In genomic region chr1:40414863-40415656, GRCm38 (mm10) we compare ENCODE assay signal across 20 mouse cellular contexts. TPM values are rescaled to one million over a fixed set of nuclear protein-coding genes. Genes with fewer than 3 reads are reported as not detected.
"Had no signal": no experiment of that assay in that cellular context is flagged by ENCODE, and none has a peak within 500 bp of the region (broad histone marks: within the 10 kb centered on the region; RNA-seq: fewer than 3 reads in every experiment).

No protein-coding gene starts in this region.

- H3K36me3 ChIP-seq: limb, embryonic 13.5 days; liver, embryonic 15.5 days; lung, embryonic 15.5 days; midbrain, embryonic 13.5 days had no signal

- H3K4me1 ChIP-seq: limb, embryonic 13.5 days; midbrain, embryonic 13.5 days had no signal

- DNase-seq: kidney, adult 11 months; kidney, adult 9 months; kidney, postnatal 36 days; layer of hippocampus, adult 9-11 months; left cerebral cortex, postnatal 4 days; lung, postnatal 4 days; right cerebral cortex, adult 18-20 months; right cerebral cortex, postnatal 25 days; thymus, adult 18-20 months; thymus, postnatal 14 days had no signal

- H3K9ac ChIP-seq: limb, embryonic 13.5 days; liver, embryonic 15.5 days; lung, embryonic 15.5 days; midbrain, embryonic 13.5 days had no signal

- H3K9me3 ChIP-seq: limb, embryonic 13.5 days; liver, embryonic 15.5 days; lung, embryonic 15.5 days; megakaryocyte, embryonic 14.5 days; midbrain, embryonic 13.5 days had no signal

- H3K27me3 ChIP-seq: limb, embryonic 13.5 days; liver, embryonic 15.5 days; lung, embryonic 15.5 days; megakaryocyte, embryonic 14.5 days; midbrain, embryonic 13.5 days had no signal

- H3K27ac ChIP-seq: kidney, postnatal 0 days; limb, embryonic 13.5 days; liver, embryonic 15.5 days; lung, embryonic 15.5 days; midbrain, embryonic 13.5 days had no signal

- H3K4me3 ChIP-seq: limb, embryonic 13.5 days; liver, embryonic 15.5 days; lung, embryonic 15.5 days; megakaryocyte, embryonic 14.5 days; midbrain, embryonic 13.5 days had no signal

- H3K4me2 ChIP-seq: limb, embryonic 13.5 days; liver, embryonic 15.5 days; lung, embryonic 15.5 days; midbrain, embryonic 13.5 days had no signal

- ATAC-seq: midbrain, embryonic 13.5 days had no signal

RNA-seq across cellular contexts. Expression of gene Il1rl1, which starts 14.3 kb away (rescaled TPM):
- polyA plus RNA-seq: neural tube, embryonic 14.5 days had no signal

RNA-seq across cellular contexts. Expression of gene Il18r1, which starts 50.3 kb away (rescaled TPM):
- total RNA-seq: layer of hippocampus, adult 18-20 months; left cerebral cortex, adult 18-20 months; left cerebral cortex, postnatal 4 days; midbrain, postnatal 0 days had no signal
- polyA plus RNA-seq: midbrain, embryonic 13.5 days; neural tube, embryonic 14.5 days had no signal
